Mouse (Mus musculus) C2C12 (cell line): ENCODE data around the gene Srsf6. TPM values are rescaled to one million over a fixed set of nuclear protein-coding genes. Genes with fewer than 3 reads are reported as not detected.

ENCODE experiments used
- H3K27me3 ChIP-seq: one replicate; pipeline ENCODE4 v1.6.1; 2011; ENCODE audit not compliant: control insufficient read depth, insufficient read depth, insufficient read length
- H3K36me3 ChIP-seq: one replicate; pipeline ENCODE4 v1.6.1; 2011; ENCODE audit not compliant: control insufficient read depth, insufficient read depth
- H3K4me3 ChIP-seq: one replicate; pipeline ENCODE4 v1.5.1; 2011; ENCODE audit warnings: mild to moderate bottlenecking, control low read depth; ENCODE audit not compliant: poor library complexity, insufficient read depth, severe bottlenecking
- H3K79me2 ChIP-seq: one replicate; pipeline ENCODE4 v1.6.1; 2011; ENCODE audit not compliant: control insufficient read depth, insufficient read depth
- H3K79me3 ChIP-seq: one replicate; pipeline ENCODE4 v1.6.1; 2011; ENCODE audit warnings: low read depth, control low read depth
- H3ac ChIP-seq: one replicate; pipeline ENCODE3; 2011; ENCODE audit warnings: low read depth; ENCODE audit not compliant: control insufficient read depth, insufficient read length
- CEBPB ChIP-seq: IDR thresholded peaks from one replicate; pipeline ENCODE4 v1.6.1; 2011; ENCODE audit warnings: low read depth, mild to moderate bottlenecking, control low read depth, moderate library complexity
- CTCF ChIP-seq: IDR thresholded peaks from one replicate; pipeline ENCODE4 v1.5.1; 2011; ENCODE audit not compliant: control insufficient read depth, insufficient read depth, insufficient read length
- FOSL1 ChIP-seq: IDR thresholded peaks from one replicate; pipeline ENCODE4 v1.8.0; 2011; ENCODE audit warnings: mild to moderate bottlenecking, low read length; ENCODE audit not compliant: poor library complexity, insufficient read depth, severe bottlenecking
- MAX ChIP-seq: IDR thresholded peaks from one replicate; pipeline ENCODE4 v1.6.1; 2011; ENCODE audit warnings: mild to moderate bottlenecking, control low read depth
- MYOD1 ChIP-seq: IDR thresholded peaks from one replicate; pipeline ENCODE4 v1.6.1; 2011; ENCODE audit warnings: low read depth; ENCODE audit not compliant: control insufficient read depth, insufficient read length
- MYOG ChIP-seq: IDR thresholded peaks from one replicate; pipeline ENCODE4 v1.6.1; 2011; ENCODE audit not compliant: control insufficient read depth, insufficient read length; ENCODE audit errors: extremely low read depth
- USF1 ChIP-seq: IDR thresholded peaks from one replicate; pipeline ENCODE4 v1.6.1; 2011; ENCODE audit warnings: low read depth, mild to moderate bottlenecking, control low read depth, moderate library complexity
- polyA plus RNA-seq: library from polyadenylated mRNA; unstranded; fragments of >200 nt; fragmentation: generic; extraction: Trizol; gene quantifications from one replicate; pipeline ENCODE4 v1.2.1, GENCODE M21; 2012; ENCODE audit warnings: missing spikeins

Srsf6 gene
- polyA plus RNA-seq, 1 experiment = 119 TPM

DNA sequence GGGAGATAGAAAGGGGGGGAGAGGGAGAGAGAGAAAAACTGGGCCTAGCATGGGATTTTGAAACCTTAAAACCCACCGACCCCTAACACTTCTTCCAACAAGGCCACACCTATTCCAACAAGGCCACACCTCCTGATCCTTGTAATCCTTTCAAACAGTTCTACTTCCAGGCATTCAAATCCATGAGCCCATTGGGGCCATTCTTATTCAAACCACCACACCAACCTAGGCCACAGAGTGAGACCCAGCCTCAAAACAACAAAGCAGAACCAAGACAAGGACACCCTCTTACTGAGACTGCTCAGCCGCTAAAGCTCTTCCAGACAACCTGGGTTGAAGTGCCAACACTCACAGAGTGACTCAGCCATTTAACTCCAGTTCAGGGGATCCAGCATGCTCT lies 19.4 kb downstream of the Srsf6 start:
- Histone ChIP-seq H3K36me3 (no peaks in the 10 kb centered on the region), H3K79me2 (no peaks in the 10 kb centered on the region)
- no peak for TF ChIP-seq MYOD1
- no peak for TF ChIP-seq MAX
- TF ChIP-seq CTCF = no peak
- no peak for TF ChIP-seq CEBPB
- TF ChIP-seq MYOG = no peak
- TF ChIP-seq FOSL1 = no peak
- no peak for TF ChIP-seq USF1

DNA sequence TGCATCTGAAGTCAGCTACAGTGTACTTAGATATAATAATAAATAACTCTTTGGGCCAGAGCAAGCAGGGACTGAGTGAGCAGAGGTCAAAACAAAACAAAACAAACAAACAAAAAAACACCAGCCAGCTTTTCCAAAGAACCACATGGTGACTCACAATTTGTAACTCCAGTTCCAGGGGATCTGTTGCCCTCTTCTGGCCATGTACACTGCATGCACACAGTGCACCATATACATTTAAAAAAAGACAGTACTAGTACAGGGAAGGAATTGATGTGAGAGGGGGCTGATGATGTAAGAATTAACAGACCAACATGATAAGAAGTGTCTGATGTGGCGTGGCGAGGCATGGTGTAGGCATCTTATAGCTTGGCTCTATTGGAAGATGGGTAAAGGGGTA lies 25.5 kb downstream of the Srsf6 start:
- Histone ChIP-seq H3K27me3 (no peaks in the 10 kb centered on the region), H3ac (no peak overlapping the region), H3K79me3 (no peaks in the 10 kb centered on the region), H3K36me3 (no peaks in the 10 kb centered on the region), H3K4me3 (no peak overlapping the region), H3K79me2 (no peaks in the 10 kb centered on the region)
- no peak for TF ChIP-seq MYOD1
- no peak for TF ChIP-seq CTCF
- no peak for TF ChIP-seq USF1
- TF ChIP-seq FOSL1 = no peak
- TF ChIP-seq CEBPB = no peak
- TF ChIP-seq MYOG = no peak
- no peak for TF ChIP-seq MAX

More for the DNA sequence above, 19.4 kb downstream of the Srsf6 start:
- Histone ChIP-seq H3K4me3 (no peak overlapping the region), H3ac (no peak overlapping the region), H3K79me3 (no peaks in the 10 kb centered on the region), H3K27me3 (no peaks in the 10 kb centered on the region)

DNA sequence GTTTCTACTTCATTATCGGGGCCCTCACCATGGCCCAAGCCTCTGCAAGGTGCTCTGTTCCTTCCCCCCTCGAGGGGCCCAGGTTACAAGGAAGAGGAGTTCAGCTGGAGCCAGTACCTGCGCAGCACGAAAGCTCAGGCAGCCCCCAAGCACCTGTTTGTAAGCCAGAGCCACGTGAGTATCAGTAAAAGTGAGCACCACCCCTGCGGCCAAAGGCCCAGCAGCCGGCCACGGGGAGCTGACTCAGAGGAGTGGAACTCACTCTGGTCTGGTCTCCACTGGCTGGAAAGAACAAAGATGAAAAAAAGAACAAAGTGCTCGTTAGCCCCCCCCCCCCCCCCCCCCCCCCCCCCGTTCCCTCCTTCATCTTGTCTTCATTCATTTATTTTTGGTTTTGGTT lies 30.0 kb downstream of the Srsf6 start:
- H3ac ChIP-seq = no peak overlapping the region
- no peaks in the 10 kb centered on the region for H3K79me2 ChIP-seq

DNA sequence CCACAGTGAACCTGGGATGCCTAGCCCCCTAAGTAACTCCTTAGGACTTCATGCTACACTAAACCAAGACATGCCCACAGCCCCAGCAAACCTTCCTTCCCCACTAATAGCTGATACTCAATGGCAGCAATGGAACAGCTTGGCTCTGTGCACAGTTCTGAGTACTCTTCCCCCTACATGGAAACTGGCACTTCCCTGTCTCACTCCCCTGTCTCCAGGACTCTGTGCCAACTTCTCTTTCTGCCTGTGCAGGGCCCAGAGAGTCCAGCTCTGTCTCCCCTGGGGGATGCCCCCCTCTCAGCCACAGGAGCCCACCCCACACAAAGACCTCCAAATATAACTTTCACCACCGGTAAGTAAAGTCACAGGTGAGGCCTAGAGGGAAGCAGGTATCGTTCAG lies 35.4 kb downstream of the Srsf6 start:
- Histone ChIP-seq H3K36me3 (no peaks in the 10 kb centered on the region), H3K4me3 (no peak overlapping the region), H3K27me3 (no peaks in the 10 kb centered on the region), H3K79me3 (no peaks in the 10 kb centered on the region), H3ac (no peak overlapping the region), H3K79me2 (no peaks in the 10 kb centered on the region)
- no peak for TF ChIP-seq CEBPB
- TF ChIP-seq MYOG = no peak
- TF ChIP-seq MAX = no peak
- TF ChIP-seq CTCF = no peak
- no peak for TF ChIP-seq MYOD1
- no peak for TF ChIP-seq FOSL1
- TF ChIP-seq USF1 = no peak

More for the DNA sequence above, 30.0 kb downstream of the Srsf6 start:
- no peaks in the 10 kb centered on the region for H3K79me3 ChIP-seq
- no peaks in the 10 kb centered on the region for H3K27me3 ChIP-seq
- TF ChIP-seq USF1 (peak; percentile 18), CEBPB (no peak), MYOD1 (peak; percentile 51), MYOG (no peak), CTCF (no peak), FOSL1 (no peak), MAX (peak; percentile 22)
- H3K4me3 ChIP-seq = no peak overlapping the region
- H3K36me3 ChIP-seq = no peaks in the 10 kb centered on the region

DNA sequence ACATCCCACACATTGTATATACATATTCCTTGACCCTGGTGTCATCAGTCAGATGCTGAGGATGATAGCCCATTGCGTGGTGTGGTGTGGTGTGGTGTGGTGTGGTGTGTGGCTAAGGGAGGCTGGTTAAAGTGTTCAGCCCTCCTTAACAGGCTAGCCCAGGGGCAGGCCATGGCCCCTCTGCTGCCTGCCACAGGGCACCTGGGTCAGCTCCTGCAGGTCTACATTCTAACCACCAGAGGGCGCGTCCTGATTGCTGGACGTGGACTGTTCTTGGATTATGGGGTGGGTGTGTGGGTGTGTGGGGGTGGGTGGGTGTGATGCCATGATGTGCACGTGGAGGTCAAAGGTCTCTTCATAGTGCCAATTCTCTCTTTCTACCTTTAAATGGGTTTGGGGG lies 37.0 kb downstream of the Srsf6 start:
- Histone ChIP-seq H3K79me3 (no peaks in the 10 kb centered on the region), H3K4me3 (no peak overlapping the region), H3K36me3 (no peaks in the 10 kb centered on the region), H3ac (no peak overlapping the region), H3K79me2 (no peaks in the 10 kb centered on the region), H3K27me3 (no peaks in the 10 kb centered on the region)
- TF ChIP-seq MAX = no peak
- TF ChIP-seq FOSL1 = no peak
- no peak for TF ChIP-seq USF1
- no peak for TF ChIP-seq MYOG
- TF ChIP-seq MYOD1 = no peak
- TF ChIP-seq CEBPB = no peak
- peak; percentile 73 for TF ChIP-seq CTCF

DNA sequence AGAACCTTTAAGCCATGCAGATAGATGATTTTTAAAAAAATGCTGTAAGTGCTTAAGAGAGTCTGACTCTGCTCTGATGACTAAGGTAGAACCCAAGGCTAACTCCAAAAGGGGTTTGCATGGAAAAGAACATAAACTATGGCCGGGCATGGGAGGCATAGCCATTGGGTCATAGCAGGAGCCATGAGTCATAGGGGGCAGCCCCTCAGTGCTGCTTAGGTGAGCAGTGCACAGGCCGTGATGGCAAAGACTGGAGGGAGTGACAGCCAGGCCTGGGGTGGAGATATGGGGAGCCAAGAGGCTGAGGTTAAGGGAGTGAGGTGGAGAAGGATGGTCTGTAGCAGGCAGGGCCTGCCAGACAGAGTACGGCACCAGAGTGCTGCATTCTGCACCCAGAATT lies 37.8 kb downstream of the Srsf6 start:
- no peaks in the 10 kb centered on the region for H3K79me2 ChIP-seq
- H3K4me3 ChIP-seq = no peak overlapping the region
- TF ChIP-seq CEBPB (no peak), MAX (no peak), USF1 (no peak), FOSL1 (no peak), MYOD1 (no peak), MYOG (no peak)
- no peaks in the 10 kb centered on the region for H3K36me3 ChIP-seq
- H3ac ChIP-seq = no peak overlapping the region
- H3K79me3 ChIP-seq = no peaks in the 10 kb centered on the region
- H3K27me3 ChIP-seq = no peaks in the 10 kb centered on the region
